ENCODE assay signal across 8 mouse cellular contexts in the genomic region with DNA sequence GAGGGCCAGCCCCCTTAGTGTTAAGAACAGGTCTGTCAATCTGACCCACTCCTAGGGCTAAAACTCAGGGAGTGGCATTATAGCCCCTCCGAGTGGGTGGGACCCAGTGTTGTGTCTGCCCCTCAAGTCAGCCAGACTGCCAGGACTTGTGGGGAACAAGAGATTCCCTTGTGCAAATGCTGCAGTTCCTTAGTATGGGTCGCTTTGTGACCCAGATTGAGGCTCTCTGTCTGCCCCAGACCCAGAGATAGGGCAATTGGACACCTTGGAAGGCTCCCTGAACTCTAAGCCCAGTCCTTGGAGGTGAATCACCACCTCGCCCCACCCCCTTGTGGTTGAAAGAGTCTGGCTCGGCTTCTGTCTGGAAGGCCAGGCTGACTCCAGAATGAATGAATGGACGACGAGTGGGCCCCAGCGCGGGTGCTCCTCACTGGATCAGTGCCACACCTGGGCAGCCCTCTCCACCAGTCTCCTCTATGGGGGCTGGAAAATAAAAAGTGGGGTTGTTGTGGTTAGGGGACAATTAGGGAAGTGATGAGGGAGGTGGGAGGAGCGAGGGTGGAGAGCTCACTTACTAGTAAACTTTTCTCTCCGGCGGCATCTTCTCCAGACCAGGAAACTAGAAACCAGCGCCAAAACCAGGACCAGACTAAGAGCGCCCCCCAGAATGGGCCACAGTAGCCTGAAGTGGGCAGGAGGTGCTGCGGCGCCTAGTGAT. TPM values are rescaled to one million over a fixed set of nuclear protein-coding genes. Genes with fewer than 3 reads are reported as not detected.
DNase-seq lines count a peak whose midpoint lies in the region; ATAC-seq and TF ChIP-seq lines count a peak whose summit lies in the region.

No protein-coding gene starts in this region.

- H3K4me1 ChIP-seq in embryonic fibroblast, embryonic 13.5 days (ENCODE audit: control insufficient read depth, insufficient read depth, low read length) = no peaks in the 10 kb centered on the region; the same call in 1 of the 2 replicates

- 0 out of 2 replicates have a peak, but pooled peaks have one; percentile 3 for ATAC-seq in megakaryocyte-erythroid progenitor cell, adult 5-6 weeks (replicated peaks; ENCODE audit: low FRiP score, low TSS enrichment, poor library complexity, severe bottlenecking)

- peak; percentile 77 for TF ChIP-seq POLR2A in embryonic fibroblast, embryonic 13.5 days (IDR thresholded peaks at IDR 0.05; ENCODE audit: low read depth, low read length)

- H3K4me3 ChIP-seq in embryonic fibroblast, embryonic 13.5 days (ENCODE audit: insufficient read depth, low read length) = peak overlapping the region; percentile 83

- intact Hi-C loops in heart, postnatal 10 days (cut with DNase I) = no loop called here

- peak; percentile 27 for DNase-seq in layer of hippocampus, adult 11-12 months (ENCODE audit: low spot score)
- no peak for DNase-seq in layer of hippocampus, adult 18-20 months (ENCODE audit: low spot score in 2 of 2)
- peak; percentile 91 to 96 for DNase-seq in adrenal gland, adult (ENCODE audit: inconsistent age in 2 of 2, low spot score in 1 of 2)
- DNase-seq in heart, postnatal 10 days = peak; percentile 69 to 71
- DNase-seq in kidney, postnatal 4 days = peak; percentile 58 to 76
- no peak for DNase-seq in right cerebral cortex, postnatal 36 days (ENCODE audit: low spot score in 2 of 2)

- H3K27ac ChIP-seq in embryonic fibroblast, embryonic 13.5 days (ENCODE audit: insufficient read depth, low read length) = peak overlapping the region; percentile 98

- no peak for TF ChIP-seq CTCF in embryonic fibroblast, embryonic 13.5 days (IDR thresholded peaks at IDR 0.05; ENCODE audit: borderline replicate concordance, insufficient read depth, low read length)

RNA-seq across cellular contexts. Expression of a gene that starts 1.5 kb away (rescaled TPM):
- 1 to 10 TPM; 6.4 to 7.0 TPM for total RNA-seq in layer of hippocampus, adult 18-20 months (2021)
- polyA plus RNA-seq in embryonic fibroblast, embryonic 13.5 days (2011; ENCODE audit: insufficient read length, low read depth, missing spikeins) = 126 and 221 TPM in 2 replicates
- total RNA-seq in heart, postnatal 10 days (2021) = 100 to 1,000 TPM; 138 to 142 TPM
- total RNA-seq in megakaryocyte-erythroid progenitor cell, adult 5-6 weeks (2014; fragmentation: Nextera tagmentation) = 0.94 and 4.5 TPM in 2 replicates
- 10.7 and 15.6 TPM in 2 replicates for total RNA-seq in megakaryocyte-erythroid progenitor cell, adult 5-6 weeks (2017)

RNA-seq across cellular contexts. Expression of a gene that starts 2.0 kb away (rescaled TPM):
- total RNA-seq in layer of hippocampus, adult 18-20 months (2021) = 10 to 100 TPM in 1 of 2 experiments, 1 to 10 TPM in 1; 8.8 to 10.0 TPM
- polyA plus RNA-seq in embryonic fibroblast, embryonic 13.5 days (2011; ENCODE audit: insufficient read length, low read depth, missing spikeins) = 15.7 and 20.1 TPM in 2 replicates
- total RNA-seq in heart, postnatal 10 days (2021) = 10 to 100 TPM; 21.0 to 21.1 TPM
- total RNA-seq in megakaryocyte-erythroid progenitor cell, adult 5-6 weeks (2014; fragmentation: Nextera tagmentation) = 30.3 and 44.7 TPM in 2 replicates
- 40.8 and 47.3 TPM in 2 replicates for total RNA-seq in megakaryocyte-erythroid progenitor cell, adult 5-6 weeks (2017)

RNA-seq across cellular contexts. Expression of a gene that starts 2.3 kb away (rescaled TPM):
- 100 to 1,000 TPM; 117 to 122 TPM for total RNA-seq in layer of hippocampus, adult 18-20 months (2021)
- 146 and 164 TPM in 2 replicates for polyA plus RNA-seq in embryonic fibroblast, embryonic 13.5 days (2011; ENCODE audit: insufficient read length, low read depth, missing spikeins)
- 100 to 1,000 TPM; 218 to 220 TPM for total RNA-seq in heart, postnatal 10 days (2021)
- total RNA-seq in megakaryocyte-erythroid progenitor cell, adult 5-6 weeks (2014; fragmentation: Nextera tagmentation) = 44.2 and 56.3 TPM in 2 replicates
- 22.7 and 30.0 TPM in 2 replicates for total RNA-seq in megakaryocyte-erythroid progenitor cell, adult 5-6 weeks (2017)

RNA-seq across cellular contexts. Expression of a gene that starts 3.3 kb away (rescaled TPM):
- total RNA-seq in layer of hippocampus, adult 18-20 months (2021) = not detected
- not detected in 2 replicates for polyA plus RNA-seq in embryonic fibroblast, embryonic 13.5 days (2011; ENCODE audit: insufficient read length, low read depth, missing spikeins)
- not detected for total RNA-seq in heart, postnatal 10 days (2021)
- total RNA-seq in megakaryocyte-erythroid progenitor cell, adult 5-6 weeks (2014; fragmentation: Nextera tagmentation) = not detected in 2 replicates
- total RNA-seq in megakaryocyte-erythroid progenitor cell, adult 5-6 weeks (2017) = not detected in 2 replicates

RNA-seq across cellular contexts. Expression of a gene that starts 8.1 kb away (rescaled TPM):
- total RNA-seq in layer of hippocampus, adult 18-20 months (2021) = not detected
- not detected in 2 replicates for polyA plus RNA-seq in embryonic fibroblast, embryonic 13.5 days (2011; ENCODE audit: insufficient read length, low read depth, missing spikeins)
- total RNA-seq in heart, postnatal 10 days (2021) = not detected
- not detected in 2 replicates for total RNA-seq in megakaryocyte-erythroid progenitor cell, adult 5-6 weeks (2014; fragmentation: Nextera tagmentation)
- total RNA-seq in megakaryocyte-erythroid progenitor cell, adult 5-6 weeks (2017) = not detected in 2 replicates

Comparison
In these comparisons a context has a peak if more than half of its experiments do, and no peak if none do; other contexts are left out.
1. DNase-seq: peak in layer of hippocampus, adult 11-12 months (single experiment), adrenal gland, adult (2 of 2), heart, postnatal 10 days (2 of 2) and kidney, postnatal 4 days (2 of 2); none in layer of hippocampus, adult 18-20 months (0 of 2) and right cerebral cortex, postnatal 36 days (0 of 2).
2. RNA of a gene that starts 1.5 kb away (total RNA-seq): 138 to 142 TPM in heart, postnatal 10 days; 0.94 to 15.6 TPM in megakaryocyte-erythroid progenitor cell, adult 5-6 weeks and 6.4 to 7.0 TPM in layer of hippocampus, adult 18-20 months; every median in the first group is over 4 times any median in the second.